Mouse (Mus musculus) liver, adult 2 months (tissue): ENCODE results near the gene Pfkl.

Experiments
- CTCF ChIP-seq: fragments of 200-500 bp; IDR thresholded peaks from 2 replicates; pipeline ENCODE4 v1.5.1; 2011; ENCODE audit warnings: low read depth, low read length, control low read depth
- POLR2A ChIP-seq: fragments of 200-500 bp; IDR thresholded peaks from 2 replicates; pipeline ENCODE4 v1.6.1; 2011; ENCODE audit warnings: low read length, control low read depth; ENCODE audit not compliant: insufficient read depth; ENCODE audit errors: extremely low read depth

DNA sequence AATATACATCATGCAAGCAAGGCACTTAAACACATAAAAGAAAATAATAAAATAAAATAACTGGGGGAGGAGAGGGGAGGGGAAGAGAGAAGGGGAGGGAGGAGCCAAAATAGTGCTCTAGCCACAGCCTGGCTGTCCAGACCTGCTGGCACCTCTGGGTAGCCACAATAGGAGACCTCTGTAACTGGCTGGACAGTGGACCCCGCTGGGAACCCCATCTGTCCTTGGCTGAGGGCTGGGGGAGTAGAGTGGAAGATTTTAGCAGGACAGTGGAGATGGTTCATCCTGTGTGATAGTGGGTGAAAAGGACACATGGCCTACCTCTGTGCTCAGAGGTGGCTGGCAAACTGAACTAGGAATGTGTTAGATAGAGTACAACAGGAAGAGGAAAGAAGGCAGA, 34.6 kb upstream of the Pfkl start:
- no peak for TF ChIP-seq POLR2A
- TF ChIP-seq CTCF, result no peak
